Comparison of ENCODE assay signal across 8 mouse cellular contexts in genomic region chr13:91462395-91462794, GRCm38 (mm10). TPM values are rescaled to one million over a fixed set of nuclear protein-coding genes. Genes with fewer than 3 reads are reported as not detected.
A peak's percentile ranks its signal among the peaks of the same experiment; 100 is the strongest.
DNase-seq lines count a peak whose midpoint lies in the region; ATAC-seq lines count a peak whose summit lies in the region.

No protein-coding gene starts in this region.

- peak; percentile 38 for DNase-seq in embryo, embryonic 10.5 days (ENCODE audit: low spot score)
- DNase-seq in embryo, embryonic 9.5 days (ENCODE audit: extremely low spot score) = no peak
- peak; percentile 64 for DNase-seq in 3T3-L1 (ENCODE audit: low read depth, low spot score)
- DNase-seq in thymus, postnatal 25 days = peak; percentile 42
- DNase-seq in cerebellum, adult 18-20 months = no peak

- ATAC-seq in embryonic facial prominence, embryonic 13.5 days (ENCODE audit: insufficient number of reproducible peaks, insufficient read depth, low FRiP score, low TSS enrichment, low read depth) = no peak
- ATAC-seq in limb, embryonic 12.5 days (ENCODE audit: insufficient number of reproducible peaks, insufficient read depth, low FRiP score, low TSS enrichment, low read depth) = no peak
- no peak for ATAC-seq in granulocyte monocyte progenitor cell, adult 5-6 weeks (replicated peaks; ENCODE audit: poor library complexity, severe bottlenecking)

- H3K9ac ChIP-seq in embryonic facial prominence, embryonic 13.5 days = peak overlapping the region; percentile 99
- peak overlapping the region; percentile 99 for H3K9ac ChIP-seq in limb, embryonic 12.5 days (replicated peaks)

- peaks cover 26% of the 10 kb centered on the region for H3K4me1 ChIP-seq in embryonic facial prominence, embryonic 13.5 days
- peaks cover 24% of the 10 kb centered on the region for H3K4me1 ChIP-seq in limb, embryonic 12.5 days (replicated peaks)

- no peaks in the 10 kb centered on the region for H3K27me3 ChIP-seq in embryonic facial prominence, embryonic 13.5 days
- no peaks in the 10 kb centered on the region for H3K27me3 ChIP-seq in limb, embryonic 12.5 days

- H3K4me3 ChIP-seq in embryonic facial prominence, embryonic 13.5 days = peak overlapping the region; percentile 96
- peak overlapping the region; percentile 99 for H3K4me3 ChIP-seq in limb, embryonic 12.5 days (replicated peaks)

- H3K36me3 ChIP-seq in embryonic facial prominence, embryonic 13.5 days = no peaks in the 10 kb centered on the region
- no peaks in the 10 kb centered on the region for H3K36me3 ChIP-seq in limb, embryonic 12.5 days

- 3% methylated on average over 1 of the region's 2 CpGs for WGBS in embryonic facial prominence, embryonic 13.5 days
- 0% methylated on average over 1 of the region's 2 CpGs for WGBS in limb, embryonic 12.5 days

- H3K27ac ChIP-seq in embryonic facial prominence, embryonic 13.5 days = peak overlapping the region; percentile 98
- H3K27ac ChIP-seq in limb, embryonic 12.5 days = peak overlapping the region; percentile 96

- H3K4me2 ChIP-seq in embryonic facial prominence, embryonic 13.5 days = peak overlapping the region; percentile 71
- H3K4me2 ChIP-seq in limb, embryonic 12.5 days = peak overlapping the region; percentile 74

- no peaks in the 10 kb centered on the region for H3K9me3 ChIP-seq in embryonic facial prominence, embryonic 13.5 days
- no peaks in the 10 kb centered on the region for H3K9me3 ChIP-seq in limb, embryonic 12.5 days

RNA-seq across cellular contexts. Expression of gene Ssbp2, which starts 2.3 kb away (rescaled TPM):
- polyA plus RNA-seq in embryonic facial prominence, embryonic 13.5 days (2015; fragmentation: Nextera tagmentation; extraction: Ambion mirVana) = 220 and 228 TPM in 2 replicates
- 230 and 235 TPM in 2 replicates for polyA plus RNA-seq in limb, embryonic 12.5 days (2016; fragmentation: Nextera tagmentation; extraction: Ambion mirVana)
- total RNA-seq in granulocyte monocyte progenitor cell, adult 5-6 weeks (2014; fragmentation: Nextera tagmentation) = 49.7 and 56.9 TPM in 2 replicates
- 23.1 and 26.5 TPM in 2 replicates for total RNA-seq in granulocyte monocyte progenitor cell, adult 5-6 weeks (2017)

Comparison
In these comparisons a context has a peak if more than half of its experiments do, and no peak if none do; other contexts are left out.
1. DNase-seq: peak in embryo, embryonic 10.5 days (single experiment), 3T3-L1 (single experiment) and thymus, postnatal 25 days (single experiment); none in embryo, embryonic 9.5 days (single experiment) and cerebellum, adult 18-20 months (0 of 2).